Mouse (Mus musculus) left cerebral cortex, postnatal 14 days (tissue): Measurements from ENCODE around the gene Fam71e1. TPM values are rescaled to one million over a fixed set of nuclear protein-coding genes. Genes with fewer than 3 reads are reported as not detected.
A peak's percentile ranks its signal among the peaks of the same experiment; 100 is the strongest.

Experiments
- DNase-seq, 2 experiments: peaks; one replicate each; pipeline ENCODE4 v3.0.0; 2021 to 2022; ENCODE audit warnings: low spot score in 2 of 2, mixed read lengths in 1 of 2
- intact Hi-C: fragments of 180-260 bp; cut with DNase I; formaldehyde crosslinking; loops from one replicate; pipeline ENCODE4 v1.15.1; 2025
- total RNA-seq, 2 experiments: library from RNA; stranded (reverse); gene quantifications; 2 replicates each; pipeline ENCODE4 v1.2.3; 2021

Gene Fam71e1
- total RNA-seq, 2 experiments from 2014 or later, result 26.5 to 32.5 TPM

DNA sequence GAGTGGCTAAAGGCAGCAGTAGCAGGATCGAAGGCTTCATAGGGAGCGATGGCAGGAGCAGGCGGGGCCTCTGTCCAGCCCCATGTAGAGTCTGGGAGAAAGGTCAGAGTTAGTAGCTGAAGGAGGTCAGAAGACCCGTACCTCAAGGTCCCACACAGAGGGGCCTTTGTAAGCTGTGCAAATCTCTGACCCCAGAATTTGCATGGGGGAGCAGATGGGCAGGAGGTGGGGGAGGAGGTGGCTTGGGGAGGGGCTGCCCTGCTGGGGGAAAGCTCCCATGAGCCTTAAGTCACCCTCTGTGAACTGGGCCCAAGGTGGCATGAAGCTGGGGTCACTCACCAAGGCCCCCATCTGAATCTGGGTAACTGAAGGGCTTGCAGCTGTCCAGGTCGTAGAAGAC lies 33.1 kb downstream of the Fam71e1 start:
- DNase-seq, result no peak
- intact Hi-C loops, result no loop called here

DNA sequence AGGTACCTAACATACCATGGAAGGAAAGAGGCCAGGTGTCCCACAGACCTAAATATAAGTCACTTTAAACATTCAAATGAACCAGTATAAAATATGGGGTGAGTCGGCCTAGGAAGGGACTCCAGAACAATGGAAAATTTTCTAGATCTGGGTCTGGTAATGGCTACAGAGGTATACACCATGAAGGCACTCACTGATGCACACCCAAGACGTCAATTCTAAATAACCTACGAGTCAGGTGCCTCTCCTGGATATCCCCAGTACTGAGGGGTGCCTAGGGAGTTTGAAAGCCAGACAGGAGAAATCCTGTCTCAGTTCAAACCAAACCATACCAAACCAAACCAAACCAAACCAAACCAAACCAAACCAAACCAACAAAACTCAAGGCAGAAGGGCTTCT lies 34.1 kb downstream of the Fam71e1 start:
- DNase-seq, result no peak
- intact Hi-C loops, result no loop called here

DNA sequence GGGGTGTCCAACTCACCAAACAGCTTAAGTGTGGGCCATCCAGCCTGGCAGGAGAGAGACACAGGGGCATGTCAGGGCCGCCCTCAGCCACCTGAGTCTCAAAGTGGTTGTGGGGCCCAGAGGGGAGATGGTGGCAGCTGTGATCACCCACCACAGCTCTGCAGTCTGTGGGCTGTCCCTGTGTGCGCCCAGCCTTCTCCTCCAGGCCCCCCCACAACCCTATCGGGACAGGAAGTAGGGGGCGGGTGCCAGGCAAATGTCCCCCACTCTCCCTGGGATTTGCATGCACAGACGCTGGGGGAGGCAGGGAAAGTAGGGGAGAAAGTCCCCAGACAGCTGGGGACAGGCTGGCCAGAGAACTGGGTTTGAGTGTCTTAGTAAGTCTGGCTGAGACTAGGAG lies 34.8 kb downstream of the Fam71e1 start:
- intact Hi-C loops, result no loop called here
- no peak for DNase-seq

DNA sequence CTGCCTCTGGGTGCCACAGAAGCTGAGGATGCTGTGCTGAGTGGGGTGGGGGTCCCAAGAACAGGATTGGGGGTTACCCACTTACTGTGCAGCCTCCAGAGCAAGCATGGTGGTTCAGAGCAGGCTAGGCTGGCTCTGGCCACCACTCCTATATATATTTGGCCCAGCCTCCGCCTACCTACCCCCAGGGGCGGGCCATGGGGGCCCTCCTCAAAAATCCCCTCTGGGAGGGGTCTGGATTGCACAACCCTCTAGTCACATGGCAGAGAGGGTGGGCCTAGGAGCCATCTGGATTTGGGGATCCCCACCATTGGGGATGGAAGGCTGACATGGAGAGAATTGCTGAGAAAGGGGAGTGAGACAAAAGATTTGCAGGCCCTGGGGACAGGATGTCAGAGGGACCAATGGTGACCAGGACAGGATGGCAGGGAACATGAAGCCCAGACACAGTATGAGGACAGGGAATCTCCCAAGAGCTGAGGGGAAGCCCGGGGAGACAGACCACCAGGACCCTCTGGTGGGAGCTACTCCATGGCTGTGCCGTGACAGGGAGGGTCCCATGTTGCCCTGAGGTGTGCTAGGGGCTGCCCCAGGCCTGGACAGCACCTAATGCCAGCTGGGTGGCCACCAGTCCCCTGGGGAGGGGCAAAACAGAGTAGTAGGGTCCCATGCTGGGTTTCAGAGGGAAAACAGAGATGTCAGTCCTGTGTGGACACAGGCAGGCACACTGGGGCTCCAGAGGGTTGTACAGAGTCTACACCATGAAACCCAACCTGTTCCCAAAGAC lies 35.8 kb downstream of the Fam71e1 start, which contains the start of gene Spib:
TSS of gene Spib (minus strand) at position 126 of the 787 bp plus-strand sequence.
- DNase-seq, result no peak
- intact Hi-C loops, result no loop called here

DNA sequence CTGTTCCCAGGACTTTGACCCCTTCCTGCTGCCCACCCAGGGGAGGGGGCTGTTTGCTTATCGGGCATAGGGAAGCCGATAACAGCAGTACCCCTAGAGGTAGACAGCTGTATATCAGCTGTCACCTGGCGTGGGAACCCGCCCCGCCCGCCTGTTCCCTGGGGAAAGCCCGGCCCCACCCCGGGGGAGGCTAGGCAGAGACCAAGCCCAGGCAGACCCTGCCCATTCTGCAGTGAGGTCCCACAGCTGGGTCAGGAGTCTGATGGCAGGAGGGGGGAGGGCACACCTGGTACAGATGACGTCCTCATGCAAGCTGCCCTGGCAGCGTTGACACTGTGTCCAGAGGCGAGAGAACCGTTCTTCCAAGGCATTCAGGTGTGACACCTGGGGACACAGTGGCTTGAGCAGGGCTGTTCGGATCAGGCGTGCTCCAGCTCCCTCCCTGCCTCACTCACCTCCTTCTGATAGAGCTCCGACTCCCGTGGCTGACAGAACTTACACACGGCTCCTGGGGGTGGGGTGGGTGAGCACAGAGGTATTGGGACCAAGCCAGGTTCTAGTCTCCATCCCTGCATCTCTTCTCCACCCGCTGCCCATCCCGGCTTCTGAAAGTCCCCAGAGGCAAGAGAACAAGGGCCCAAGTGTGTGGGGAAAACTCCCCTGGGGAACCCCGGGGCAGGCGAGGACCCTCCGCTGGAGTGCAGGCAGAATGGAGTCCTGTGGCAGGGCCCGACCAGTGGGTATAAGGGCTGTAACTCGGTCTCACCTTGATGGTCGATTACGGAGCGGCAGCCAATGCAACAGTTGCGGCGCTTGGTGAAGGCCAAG lies 36.8 kb downstream of the Fam71e1 start:
- intact Hi-C loops, result no loop called here
- DNase-seq, result no peak

DNA sequence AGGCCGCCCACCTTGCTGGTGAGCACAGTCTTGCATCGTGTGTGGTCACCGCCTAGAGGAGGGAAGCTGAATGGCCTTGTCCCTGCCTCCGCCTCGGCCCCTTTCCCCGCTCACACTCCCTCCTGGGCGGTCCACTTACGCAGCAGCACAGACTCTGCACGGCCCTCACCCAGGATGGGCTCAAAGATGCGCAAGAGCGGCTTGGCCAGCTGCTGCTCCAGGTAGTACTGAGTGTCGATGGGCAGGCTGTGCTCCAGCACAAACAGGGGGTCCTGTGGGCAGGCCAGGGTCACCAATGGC lies 37.3 kb downstream of the Fam71e1 start:
- intact Hi-C loops, result no loop called here
- no peak for DNase-seq

DNA sequence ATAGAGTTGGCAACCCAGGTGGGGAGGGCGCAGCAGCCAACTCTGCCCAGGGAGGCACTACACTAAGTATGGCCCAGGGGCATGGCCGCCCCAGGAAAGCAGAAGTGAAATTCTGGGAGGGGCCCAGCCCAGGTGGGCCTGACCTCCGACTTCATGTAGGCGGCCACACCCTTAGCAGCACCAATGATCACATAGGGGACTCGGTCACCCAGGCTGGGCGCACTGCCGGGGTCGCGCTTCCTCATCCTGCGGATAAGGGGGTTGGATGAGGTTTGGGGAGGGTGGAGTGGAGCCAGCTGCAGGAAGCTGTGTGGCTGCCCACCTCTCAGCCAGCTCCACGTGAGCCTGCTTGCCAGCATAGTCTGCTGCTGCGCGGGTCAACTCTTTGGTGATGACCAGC lies 37.9 kb downstream of the Fam71e1 start:
- intact Hi-C loops, result no loop called here
- no peak for DNase-seq

DNA sequence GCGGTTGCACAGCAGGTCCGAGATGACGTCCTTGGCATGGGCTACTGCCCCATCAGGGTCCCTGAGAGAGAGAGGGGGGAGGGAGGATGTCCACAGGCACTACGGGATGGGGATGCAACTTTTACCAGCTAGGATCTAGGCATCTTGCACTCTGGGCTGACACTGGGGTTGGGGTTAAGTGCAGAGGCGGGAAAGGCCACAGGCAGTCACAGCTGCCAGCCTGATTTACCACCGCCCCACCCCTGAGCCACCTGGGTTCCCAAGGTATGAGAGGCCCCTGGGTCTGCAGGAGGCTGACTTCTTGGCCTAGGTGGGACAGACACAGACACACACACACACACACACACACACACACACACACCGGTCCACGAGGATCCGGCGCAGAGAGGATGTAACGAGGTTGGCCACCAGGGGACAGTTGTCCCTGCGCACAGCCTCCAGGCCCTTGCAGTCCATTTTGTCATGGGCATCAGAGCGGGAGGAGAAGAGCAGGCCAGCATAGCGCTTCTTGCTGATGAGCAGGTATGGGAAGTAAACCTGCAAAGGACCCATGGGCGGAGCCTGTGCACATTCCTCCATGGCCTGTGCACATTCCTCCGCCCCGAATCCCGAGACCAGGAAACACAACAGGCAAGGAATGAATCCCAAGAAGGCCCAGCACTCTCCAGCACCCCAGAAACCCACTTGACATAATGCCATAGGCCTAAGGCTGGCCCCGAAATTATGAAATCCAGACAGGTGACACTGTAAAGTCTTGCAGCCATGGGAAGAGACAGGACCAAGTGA lies 38.5 kb downstream of the Fam71e1 start:
- intact Hi-C loops, result no loop called here
- no peak for DNase-seq

DNA sequence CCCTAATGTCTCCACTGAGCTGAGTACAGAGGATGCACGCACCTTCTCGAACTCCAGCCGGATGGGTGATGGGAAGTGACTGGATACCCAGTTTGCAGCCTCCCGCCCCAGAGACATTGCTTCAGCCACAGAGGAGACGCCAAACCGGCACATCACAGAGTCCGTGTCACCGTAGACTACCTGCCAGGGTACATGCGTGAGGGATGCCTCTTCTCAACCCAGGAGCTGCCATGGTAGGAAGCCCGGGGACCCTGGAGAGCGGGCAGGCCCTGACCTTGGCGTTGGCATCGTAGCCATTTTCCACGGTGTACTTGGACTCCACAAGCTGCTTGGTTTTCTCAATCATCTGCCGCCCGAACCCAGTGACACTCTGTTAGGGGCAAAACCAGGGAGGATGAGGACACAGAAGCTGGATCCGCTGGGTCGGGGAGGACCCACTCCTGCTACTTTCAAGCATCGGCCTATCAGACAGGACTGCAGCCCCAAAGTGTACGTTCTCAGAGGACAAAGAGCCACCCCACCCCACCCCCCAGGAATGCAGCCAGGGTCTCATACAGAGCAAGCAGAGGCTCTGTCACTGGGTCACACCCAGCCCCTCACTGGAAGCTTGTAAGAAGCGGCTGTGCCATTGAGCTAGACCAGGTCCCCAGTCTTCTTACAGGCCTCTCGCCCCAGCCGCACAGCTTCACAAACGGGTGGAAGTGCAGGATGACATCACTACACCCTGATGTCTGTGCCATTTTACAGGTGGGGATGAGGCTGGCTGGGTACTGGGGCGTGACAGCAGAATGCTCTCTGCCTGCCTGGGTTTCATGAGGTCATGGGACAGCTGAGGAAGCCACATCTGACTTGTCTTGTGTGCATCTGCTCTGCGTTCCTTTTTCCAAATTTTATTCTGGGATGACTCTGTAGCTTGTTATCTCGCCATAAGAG lies 39.5 kb downstream of the Fam71e1 start:
- intact Hi-C loops, result no loop called here
- no peak for DNase-seq

DNA sequence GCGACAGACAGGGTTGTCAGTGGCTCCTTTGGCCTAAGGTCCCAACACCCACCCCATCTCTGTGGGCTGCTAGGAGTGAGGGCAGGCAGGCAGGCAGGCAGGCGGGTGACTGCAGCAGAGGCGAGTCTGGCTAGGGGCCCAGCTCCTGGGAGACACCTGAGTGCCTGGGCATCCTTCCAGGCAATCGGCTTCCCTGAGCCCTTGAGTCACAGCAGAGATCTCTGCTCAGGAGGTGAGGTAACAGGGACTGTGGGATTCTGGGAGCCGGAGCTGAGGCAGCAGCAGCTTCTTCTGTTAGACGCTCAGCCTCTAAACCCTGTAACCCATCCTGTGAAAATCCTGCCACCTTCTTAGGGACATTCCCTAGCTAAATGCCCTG lies 40.2 kb downstream of the Fam71e1 start:
- DNase-seq, result peak; percentile 30 to 47
- intact Hi-C loops, result no loop called here

DNA sequence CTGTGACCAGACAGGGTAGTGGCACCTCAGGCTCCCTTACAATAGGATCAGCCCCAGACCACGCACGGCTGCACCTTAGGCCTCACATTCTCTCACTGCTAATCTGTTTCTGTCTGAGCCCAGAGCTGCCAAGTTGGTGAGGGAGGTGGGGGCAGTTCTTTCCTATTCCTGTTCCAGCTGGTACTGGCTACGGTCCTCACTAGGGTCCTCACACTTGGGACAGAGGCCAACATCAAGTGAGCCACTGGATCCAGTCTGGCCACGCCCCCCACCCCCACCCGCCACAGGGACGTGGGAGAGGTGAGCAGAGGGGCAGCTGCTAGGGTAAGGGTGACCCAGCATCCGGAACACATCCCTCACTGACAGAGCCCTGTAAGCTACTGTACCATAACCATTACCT lies 40.6 kb downstream of the Fam71e1 start:
- DNase-seq, result no peak
- intact Hi-C loops, result no loop called here

DNA sequence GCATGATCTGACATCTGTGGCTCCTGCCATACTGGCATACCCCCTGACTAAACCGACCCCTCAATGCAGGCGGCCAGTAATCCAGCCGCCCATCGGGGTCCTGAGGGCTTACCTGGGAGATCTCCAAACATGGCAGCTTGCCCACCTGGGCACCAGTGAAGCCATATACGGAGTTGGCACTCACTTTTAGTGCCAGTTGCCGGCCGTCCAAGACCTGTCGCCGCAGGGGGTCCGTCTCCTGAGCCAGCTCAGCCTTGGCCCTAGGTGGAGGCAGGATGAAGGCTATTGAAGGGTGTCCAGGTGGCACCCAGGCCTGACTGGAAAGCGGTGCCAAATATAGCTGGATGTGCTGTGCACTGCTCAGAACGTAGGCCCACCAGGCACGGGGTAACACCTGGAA lies 41.1 kb downstream of the Fam71e1 start:
- intact Hi-C loops, result no loop called here
- no peak for DNase-seq

DNA sequence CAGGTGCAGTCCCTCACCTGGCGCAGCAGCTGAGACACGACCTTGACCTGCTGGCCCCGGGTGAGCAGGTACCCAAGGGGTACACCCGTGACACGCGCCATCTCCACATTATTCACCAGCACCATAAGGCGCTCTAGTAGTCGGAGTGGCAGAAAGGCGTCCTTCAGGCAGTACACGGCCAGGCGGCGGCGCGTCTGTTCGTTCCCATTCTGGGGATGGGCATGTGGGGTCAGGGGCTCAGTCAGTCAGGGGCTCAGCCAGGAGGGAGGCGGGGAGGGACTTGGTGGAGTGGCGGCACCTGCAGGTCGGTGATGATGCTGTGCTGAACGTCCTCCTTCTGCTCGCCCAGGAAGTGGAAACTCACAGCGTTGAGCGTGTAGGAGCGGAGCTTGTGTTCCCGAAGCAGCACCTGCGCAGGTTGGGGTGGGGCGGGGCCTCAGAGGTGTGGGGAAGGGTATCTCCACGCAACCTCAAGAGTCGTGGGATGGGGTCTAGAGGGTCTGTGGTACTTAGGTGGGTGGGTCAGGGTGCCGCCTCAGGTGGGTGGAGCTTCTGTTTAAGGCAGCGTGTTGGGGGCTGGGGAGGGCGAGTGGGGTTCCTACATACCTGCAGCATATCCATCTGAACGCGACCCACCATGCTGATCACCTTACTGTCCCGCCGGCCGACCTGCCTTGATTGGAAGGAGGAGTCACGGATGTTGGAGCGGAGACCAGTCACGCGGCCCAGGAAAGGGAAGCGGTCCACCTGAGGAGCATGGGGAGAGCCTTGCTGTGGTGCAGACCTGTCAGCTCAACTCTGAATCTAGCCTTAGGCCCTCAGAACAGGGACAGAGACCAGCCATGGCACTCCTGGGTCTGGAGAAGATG lies 42.6 kb downstream of the Fam71e1 start:
- intact Hi-C loops, result no loop called here
- no peak for DNase-seq

DNA sequence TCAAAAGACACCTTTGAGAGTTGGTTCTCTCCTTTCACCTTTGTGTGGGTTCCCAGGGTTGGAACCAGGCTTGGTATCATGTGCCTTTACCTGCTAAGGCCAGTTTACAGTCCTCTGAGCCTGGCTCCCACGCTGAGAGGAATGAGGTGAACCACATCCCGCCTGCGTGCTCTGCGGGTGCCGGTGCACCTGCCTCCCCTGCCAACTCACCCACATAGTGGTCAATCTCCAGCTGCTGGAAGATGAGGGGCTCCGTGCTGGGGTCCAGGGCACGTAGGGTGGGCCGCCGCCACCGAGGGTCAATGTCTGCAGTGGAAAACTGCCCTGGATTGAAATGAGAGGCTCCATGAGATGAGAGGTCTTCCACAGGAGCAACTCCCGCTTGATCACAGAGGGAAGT lies 46.2 kb downstream of the Fam71e1 start:
- intact Hi-C loops, result no loop called here
- DNase-seq, result no peak

DNA sequence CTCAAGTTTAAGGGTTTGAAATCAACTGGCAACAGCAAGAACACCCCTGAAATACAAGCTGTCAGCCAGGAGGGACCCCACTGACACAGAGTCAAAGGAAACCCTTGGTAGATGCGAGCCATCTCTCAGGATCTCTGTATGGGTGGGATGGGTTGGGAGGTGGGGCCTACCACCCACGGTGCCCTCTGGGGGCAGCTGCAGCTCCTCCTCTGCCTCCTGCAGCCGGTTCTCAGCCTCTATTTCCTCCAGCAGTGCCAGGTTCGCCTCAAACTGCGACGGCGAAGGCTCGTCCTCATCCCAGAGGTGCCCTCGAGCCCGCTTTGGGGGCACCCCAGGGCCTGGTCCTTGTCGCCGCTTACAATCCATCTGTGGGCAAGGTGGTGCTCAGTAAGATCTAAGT lies 46.7 kb downstream of the Fam71e1 start:
- intact Hi-C loops, result no loop called here
- DNase-seq, result no peak

DNA sequence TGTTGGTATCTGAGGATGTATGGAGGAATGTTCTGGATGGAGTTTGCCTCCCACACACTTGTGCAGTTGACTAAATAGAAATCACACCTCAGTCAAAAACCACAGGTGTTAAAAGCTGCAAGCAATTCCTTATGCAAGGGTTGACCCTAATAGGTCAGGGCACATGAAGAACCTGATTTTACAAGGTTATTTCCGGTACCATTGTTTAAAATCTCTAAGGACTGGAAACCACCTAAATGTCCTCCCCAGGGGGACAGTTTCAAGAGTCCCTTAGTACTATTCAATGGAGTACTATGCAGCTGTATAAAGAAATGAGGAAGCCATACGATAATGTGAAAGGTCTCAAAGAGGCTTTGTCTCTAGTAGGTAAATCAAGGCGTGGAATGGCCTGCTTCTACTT lies 49.9 kb downstream of the Fam71e1 start:
- no peak for DNase-seq
- intact Hi-C loops, result no loop called here

DNA sequence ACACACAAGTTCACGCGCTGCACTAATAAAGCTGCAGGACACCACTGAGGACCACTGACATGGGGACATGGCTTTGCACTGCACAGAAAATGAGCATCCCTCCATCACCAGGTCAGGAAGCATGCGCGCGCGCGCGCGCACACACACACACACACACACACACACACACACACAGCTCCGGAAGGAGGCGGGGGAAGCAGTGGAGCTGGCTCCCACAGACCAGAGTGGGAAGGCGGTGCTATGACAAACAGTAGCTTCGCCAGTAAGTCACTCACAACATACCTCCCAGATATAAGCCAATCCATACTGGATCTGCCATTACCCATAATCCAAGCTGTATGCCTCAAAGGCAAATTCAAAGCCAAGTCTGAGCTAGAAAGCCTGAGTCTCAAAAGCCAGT lies 50.7 kb downstream of the Fam71e1 start:
- DNase-seq, result no peak
- intact Hi-C loops, result no loop called here

DNA sequence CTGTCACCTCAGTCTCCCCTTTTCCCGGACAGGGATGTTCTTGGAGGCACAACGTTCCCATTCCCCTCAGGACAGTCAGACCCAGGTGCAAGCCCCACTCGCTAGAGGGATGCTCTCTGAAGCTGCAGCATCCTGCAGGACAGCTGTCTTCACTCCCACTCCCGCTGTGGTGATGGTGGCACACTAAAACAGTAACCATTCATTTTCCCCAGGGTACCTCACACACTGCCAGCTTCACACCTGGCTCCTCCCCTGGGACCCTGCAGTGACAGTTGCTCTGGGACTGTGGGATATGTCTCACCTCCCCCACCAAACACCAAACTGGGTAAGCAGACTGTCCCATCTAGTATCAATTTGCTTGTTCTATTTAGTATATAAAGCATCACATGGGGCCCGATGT lies 51.3 kb downstream of the Fam71e1 start:
- intact Hi-C loops, result loop anchor here (2.0 kb wide), 1 partner anchor 47 kb away; no protein-coding TSS in a partner anchor
- DNase-seq, result no peak
